Mouse (Mus musculus): ENCODE data around the gene Wnt7a. TPM values are rescaled to one million over a fixed set of nuclear protein-coding genes. Genes with fewer than 3 reads are reported as not detected.

Wnt7a gene
- total RNA-seq, 2 experiments from 2014 or later = not detected

DNA sequence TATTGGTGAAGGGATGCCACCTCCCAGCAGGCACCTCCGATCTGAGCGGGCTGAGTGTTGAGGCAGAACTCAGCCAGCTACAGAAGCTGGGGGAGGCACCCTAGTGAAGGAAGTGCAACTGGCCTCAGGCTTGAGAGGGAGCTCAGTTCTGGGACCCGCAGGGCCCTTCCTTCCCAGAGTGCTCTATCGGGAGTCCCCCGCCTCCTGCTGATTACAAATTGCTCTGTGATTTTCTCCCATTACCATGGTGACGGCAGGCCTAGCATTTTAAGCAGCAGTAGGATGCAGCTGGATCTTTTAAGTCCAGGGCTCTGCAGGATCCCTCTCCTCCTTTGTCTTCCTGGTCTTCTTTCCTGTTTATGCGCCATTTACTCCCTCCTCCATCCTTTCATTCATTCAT, 63.4 kb downstream of the Wnt7a start:
- no peak for ATAC-seq (replicated peaks; ENCODE audit: low FRiP score, low TSS enrichment, poor library complexity, severe bottlenecking)

DNA sequence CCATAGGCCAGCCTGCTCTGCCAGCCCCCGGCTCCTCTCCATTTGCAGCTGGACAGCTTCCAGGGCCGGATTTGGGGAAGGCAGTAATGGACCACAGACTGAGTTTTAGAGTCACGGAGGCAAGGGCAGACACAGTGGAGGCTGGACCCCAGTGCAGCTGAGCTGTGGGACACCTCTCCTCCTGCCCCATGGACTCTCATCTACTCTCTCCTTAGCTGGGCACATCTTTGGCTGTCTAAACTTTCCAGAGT, 64.3 kb downstream of the Wnt7a start:
- no peak for ATAC-seq (replicated peaks; ENCODE audit: low FRiP score, low TSS enrichment, poor library complexity, severe bottlenecking)

DNA sequence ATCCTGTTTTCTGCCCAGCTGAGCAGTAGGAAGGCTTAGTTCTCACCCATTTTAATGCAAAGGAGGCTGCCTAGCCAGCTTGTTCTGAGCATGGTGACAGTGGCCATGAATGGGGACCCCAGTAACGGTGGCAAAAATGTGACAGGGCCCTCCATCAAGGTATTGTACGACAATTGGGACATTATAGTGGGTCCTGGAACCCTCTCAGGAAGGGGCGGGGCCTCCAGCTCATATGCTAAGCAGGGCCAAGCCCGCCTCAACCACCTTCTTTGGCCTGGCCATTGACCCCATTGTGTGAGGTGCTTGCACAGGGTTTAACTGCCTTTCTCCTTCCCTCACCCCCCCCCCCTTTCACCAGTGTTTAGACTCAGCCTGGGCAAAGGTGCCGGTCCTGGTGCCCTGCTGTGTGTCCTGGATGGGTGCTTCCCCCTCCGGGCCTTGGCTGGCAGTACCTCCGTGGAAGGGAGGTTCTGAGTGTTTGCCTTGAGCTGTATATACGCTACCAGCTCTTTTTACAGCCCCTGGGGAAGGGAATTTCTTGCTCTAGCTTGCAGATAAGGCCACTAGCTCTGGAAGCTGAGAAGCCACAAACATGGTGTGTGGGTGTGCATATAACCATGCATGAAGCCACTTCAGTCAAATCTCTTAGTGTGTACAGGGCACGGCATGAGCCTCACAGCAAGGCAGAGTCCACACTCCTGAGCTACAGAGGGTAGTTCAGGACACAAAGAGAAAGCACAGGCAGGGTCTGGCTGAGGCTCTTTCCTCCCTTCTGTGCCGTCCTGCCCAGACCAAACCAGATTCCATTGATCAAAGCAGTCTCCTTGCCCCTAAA, 64.9 kb downstream of the Wnt7a start:
- ATAC-seq (replicated peaks; ENCODE audit: low FRiP score, low TSS enrichment, poor library complexity, severe bottlenecking) = no peak

DNA sequence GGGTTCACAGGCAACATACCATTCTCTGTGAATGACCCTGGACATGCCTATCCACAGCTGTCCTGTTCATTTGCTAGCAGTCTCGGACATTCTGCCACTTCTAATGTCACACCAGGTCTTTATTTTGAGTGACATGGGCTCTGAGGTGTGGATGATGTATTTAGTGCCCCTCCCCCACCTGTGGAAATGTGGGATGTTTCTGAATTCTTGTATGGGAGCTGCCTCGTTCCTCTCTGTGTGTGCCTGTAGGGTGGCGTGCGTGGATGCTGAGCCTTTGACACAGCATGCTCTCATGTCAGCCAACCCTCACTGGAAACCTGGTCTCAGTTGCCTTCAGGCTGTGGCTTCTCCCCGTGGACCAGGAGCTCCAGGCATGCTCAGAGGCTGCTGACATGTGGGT, 66.1 kb downstream of the Wnt7a start:
- ATAC-seq (replicated peaks; ENCODE audit: low FRiP score, low TSS enrichment, poor library complexity, severe bottlenecking) = no peak

DNA sequence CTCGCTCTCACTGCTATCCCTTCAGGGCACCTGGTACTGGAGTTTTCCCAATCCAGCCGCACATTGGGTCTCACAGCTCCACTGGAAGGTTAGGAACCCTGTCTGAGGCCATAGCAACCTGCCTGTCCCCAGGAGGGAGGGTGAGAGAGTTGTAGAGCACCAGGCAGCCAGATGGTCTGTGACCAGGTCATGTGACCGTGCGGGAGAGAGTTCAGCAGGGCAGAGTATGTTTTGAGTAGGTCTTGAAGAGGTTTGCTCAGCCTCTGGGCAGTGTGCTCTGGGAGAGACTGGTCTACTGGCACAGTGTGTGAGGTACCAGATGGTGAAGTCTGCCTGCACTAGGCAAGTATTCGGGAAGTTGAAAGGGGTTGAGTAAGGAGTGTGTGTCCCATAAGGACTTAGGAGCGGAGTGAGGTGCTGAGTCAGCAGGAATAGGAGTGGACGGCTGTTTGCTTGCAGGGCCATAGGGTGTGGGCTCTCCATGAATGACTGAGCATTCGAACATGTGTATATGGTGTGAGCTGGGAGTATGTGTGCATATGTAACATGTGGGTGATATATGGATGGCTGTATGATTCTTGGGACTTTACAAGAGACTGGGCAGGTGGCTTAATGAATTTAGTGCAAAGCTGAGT, 71.4 kb downstream of the Wnt7a start:
- ATAC-seq (replicated peaks; ENCODE audit: low FRiP score, low TSS enrichment, poor library complexity, severe bottlenecking) = no peak

DNA sequence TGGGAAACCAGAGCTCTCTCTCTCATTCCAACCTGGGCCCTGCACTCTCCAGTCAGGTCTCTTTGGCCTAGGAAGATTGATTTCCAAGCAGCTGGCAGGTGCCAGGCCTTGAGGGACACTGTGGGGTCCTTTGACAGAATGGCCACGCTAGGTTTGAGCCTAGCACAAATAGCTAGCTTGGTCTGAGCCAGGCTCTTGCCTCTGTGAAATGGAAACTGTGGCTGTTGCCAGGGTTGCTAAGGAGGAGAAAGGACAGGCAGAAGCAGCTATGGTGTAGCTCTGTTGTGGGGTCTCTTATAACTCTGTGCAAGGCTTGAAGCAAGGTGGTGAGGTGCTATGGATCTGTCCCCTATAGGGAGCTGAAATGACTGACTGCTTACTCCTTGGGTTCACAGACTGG, 75.7 kb downstream of the Wnt7a start:
- ATAC-seq (replicated peaks; ENCODE audit: low FRiP score, low TSS enrichment, poor library complexity, severe bottlenecking) = no peak

DNA sequence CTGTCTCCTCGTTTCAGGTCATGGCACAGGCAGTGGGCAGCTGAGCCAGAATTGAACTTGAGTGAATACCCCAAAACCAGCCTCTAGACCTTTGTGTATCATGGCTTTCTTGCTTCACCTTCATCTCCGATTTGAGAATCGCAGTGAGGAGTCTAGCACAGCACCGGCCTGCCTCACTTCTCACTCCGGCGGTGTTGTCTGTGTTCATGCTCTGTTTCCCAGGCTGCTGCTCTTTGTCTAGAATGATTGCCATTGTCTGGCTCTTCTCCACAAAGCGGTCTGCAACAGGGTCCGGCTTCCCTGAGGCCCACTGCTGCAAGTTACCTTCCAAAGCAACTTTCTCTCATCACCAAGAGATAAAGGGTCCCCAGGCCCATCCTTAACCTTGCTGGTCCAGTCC, 79.3 kb downstream of the Wnt7a start:
- ATAC-seq (replicated peaks; ENCODE audit: low FRiP score, low TSS enrichment, poor library complexity, severe bottlenecking) = no peak

DNA sequence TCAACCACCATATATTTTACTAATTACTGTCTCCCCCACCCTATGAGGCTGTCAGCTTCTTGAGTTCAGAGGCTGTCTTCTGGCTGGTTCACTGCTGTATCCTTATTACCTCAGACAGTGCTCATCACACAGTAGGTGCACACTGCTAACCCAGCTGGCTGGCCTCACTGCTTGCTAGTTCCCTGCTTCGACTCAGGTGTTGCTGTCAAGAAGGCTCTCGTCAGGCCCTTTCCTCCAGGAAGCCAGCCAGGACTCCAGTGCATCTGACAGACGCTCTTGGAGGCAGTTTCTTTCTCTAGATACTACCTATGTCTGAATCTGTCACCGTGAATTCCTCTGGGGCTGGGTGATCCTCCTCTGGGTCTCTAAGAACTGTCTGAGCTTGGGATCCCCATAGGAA, 85.6 kb downstream of the Wnt7a start:
- no peak for ATAC-seq (replicated peaks; ENCODE audit: low FRiP score, low TSS enrichment, poor library complexity, severe bottlenecking)

DNA sequence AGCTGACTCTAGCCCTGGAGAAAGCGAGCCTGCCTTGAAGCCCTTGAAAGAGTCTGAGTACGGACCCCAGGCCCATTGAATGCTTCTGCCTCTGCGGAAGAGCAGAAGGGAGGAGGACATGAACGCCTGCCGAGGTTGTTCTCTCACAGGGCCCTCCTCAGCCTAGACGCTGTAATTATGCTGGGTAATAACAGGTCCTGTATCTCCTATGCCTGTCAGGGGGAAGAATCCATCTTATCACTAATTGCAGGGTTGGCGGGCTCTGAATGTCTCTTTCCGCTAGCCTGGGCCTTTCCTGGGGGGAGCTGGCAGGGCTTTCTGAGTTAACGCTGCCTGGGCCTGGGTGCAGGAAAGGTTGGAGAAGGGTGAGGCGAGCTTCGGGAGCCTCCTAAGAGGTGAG, 86.4 kb downstream of the Wnt7a start:
- ATAC-seq (replicated peaks; ENCODE audit: low FRiP score, low TSS enrichment, poor library complexity, severe bottlenecking) = no peak

DNA sequence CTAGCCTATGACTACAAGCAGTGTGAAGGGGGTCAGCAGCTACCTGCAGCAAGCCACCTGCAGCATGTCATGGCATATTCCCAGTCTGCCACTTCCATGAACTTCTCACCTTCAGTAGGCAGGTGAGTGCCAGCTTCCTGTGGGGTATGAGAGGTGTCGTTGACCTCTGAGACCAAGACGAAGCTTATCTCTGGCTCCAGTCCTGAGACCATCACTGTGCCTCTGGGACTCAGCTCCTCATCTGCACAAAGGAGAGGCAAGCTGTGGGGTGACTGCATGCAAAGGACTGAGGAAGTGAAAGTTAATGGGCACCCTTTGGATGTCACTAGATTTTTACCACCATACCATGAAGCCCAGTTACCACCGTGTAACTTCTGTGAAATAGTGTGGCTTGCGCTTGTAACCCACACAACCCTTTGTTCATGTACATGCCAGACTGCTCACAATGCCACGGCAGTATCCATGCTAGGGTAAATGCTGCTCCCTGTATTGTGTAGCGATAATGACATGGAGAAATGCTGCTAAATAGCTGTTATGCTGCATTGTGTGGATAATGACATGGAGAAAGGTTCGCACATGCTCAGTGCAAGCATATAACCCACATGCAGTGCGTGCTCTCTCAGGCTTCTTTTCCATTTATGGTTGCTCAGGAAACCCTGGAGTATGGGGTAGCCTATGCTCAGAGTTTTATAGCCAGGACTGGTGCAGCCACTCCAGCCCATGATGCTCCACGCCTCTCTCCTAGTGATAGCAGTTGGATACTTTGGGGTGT, 89.0 kb downstream of the Wnt7a start:
- ATAC-seq (replicated peaks; ENCODE audit: low FRiP score, low TSS enrichment, poor library complexity, severe bottlenecking) = no peak

Other genes starting within 250 kb of the Wnt7a start
- gene Fbln2, start 198.9 kb downstream of the Wnt7a start, total RNA-seq (2014; fragmentation: Nextera tagmentation) = not detected in 2 replicates
- not detected in 2 replicates for gene Fbln2, start 198.9 kb downstream of the Wnt7a start, total RNA-seq (2017)
- gene Chchd4, start 62.2 kb upstream of the Wnt7a start, total RNA-seq (2014; fragmentation: Nextera tagmentation) = 23.1 and 26.8 TPM in 2 replicates
- gene Chchd4, start 62.2 kb upstream of the Wnt7a start, total RNA-seq (2017) = 24.1 and 24.9 TPM in 2 replicates
- 18.7 and 19.4 TPM in 2 replicates for gene Tmem43, start 62.3 kb upstream of the Wnt7a start, total RNA-seq (2014; fragmentation: Nextera tagmentation)
- 16.0 and 22.4 TPM in 2 replicates for gene Tmem43, start 62.3 kb upstream of the Wnt7a start, total RNA-seq (2017)
- 8.8 and 10.4 TPM in 2 replicates for gene Xpc, start 104.5 kb upstream of the Wnt7a start, total RNA-seq (2014; fragmentation: Nextera tagmentation)
- 25.1 and 35.4 TPM in 2 replicates for gene Xpc, start 104.5 kb upstream of the Wnt7a start, total RNA-seq (2017)
- 211 and 214 TPM in 2 replicates for gene Lsm3, start 104.6 kb upstream of the Wnt7a start, total RNA-seq (2014; fragmentation: Nextera tagmentation)
- 372 and 520 TPM in 2 replicates for gene Lsm3, start 104.6 kb upstream of the Wnt7a start, total RNA-seq (2017)